Comparison of ENCODE assay signal across 8 mouse cellular contexts in the genomic region with DNA sequence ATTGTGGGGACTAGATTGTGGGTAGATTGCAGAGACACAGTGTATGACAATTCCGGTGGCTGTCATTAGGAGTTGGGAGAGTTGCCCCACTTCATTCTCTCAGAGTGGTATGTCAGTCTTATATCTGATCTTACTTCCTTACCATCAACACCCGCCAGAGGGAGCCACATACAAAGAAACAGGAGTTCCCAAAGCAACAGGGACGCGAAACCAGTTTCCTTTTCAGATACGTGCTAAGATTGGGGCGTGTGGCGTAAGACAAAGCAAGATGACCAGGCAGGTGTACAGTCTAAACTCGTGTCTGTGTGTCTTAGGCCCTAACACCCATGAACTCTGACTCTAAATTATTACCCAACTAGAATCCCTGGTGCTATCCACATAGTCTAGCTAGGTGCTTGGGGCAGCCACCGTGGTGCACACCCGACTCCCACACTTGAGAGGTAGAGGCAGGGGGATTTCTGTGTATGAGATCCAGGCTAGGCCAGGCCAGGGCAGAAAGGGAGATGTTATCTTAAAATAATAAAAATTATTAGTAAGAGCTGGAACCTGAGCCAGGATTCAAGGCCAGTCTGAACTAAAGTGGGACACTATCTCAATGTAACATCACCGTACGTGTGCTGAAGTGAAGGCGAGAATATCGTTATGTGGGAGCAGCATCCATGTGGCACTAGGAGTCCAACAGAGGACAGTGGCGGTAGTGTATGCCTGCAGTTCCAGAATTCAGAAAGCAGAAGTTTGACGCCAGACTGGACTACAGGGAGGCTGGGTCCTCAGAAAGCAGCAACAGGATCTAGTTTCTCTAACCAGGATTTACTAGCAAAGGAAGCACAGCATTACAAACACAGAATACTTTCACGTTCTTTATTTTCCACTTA. TPM values are rescaled to one million over a fixed set of nuclear protein-coding genes. Genes with fewer than 3 reads are reported as not detected.
A peak's percentile ranks its signal among the peaks of the same experiment; 100 is the strongest.
DNase-seq lines count a peak whose midpoint lies in the region; ATAC-seq and TF ChIP-seq lines count a peak whose summit lies in the region.

No protein-coding gene starts in this region.

- H3K36me3 ChIP-seq in embryonic facial prominence, embryonic 15.5 days = peaks cover 41% of the 10 kb centered on the region
- H3K36me3 ChIP-seq in limb, embryonic 13.5 days = peaks cover 36% of the 10 kb centered on the region
- H3K36me3 ChIP-seq in midbrain, embryonic 16.5 days (ENCODE audit: control insufficient read depth, insufficient read depth, low read length) = peaks cover 8% of the 10 kb centered on the region
- peaks cover 8% of the 10 kb centered on the region for H3K36me3 ChIP-seq in spleen, adult 2 months (ENCODE audit: control insufficient read depth, insufficient read depth, low read length)

- no peaks in the 10 kb centered on the region for H3K9me3 ChIP-seq in embryonic facial prominence, embryonic 15.5 days (replicated peaks)
- no peaks in the 10 kb centered on the region for H3K9me3 ChIP-seq in limb, embryonic 13.5 days
- H3K9me3 ChIP-seq in midbrain, embryonic 16.5 days (replicated peaks; ENCODE audit: control insufficient read depth, low read length, poor library complexity, severe bottlenecking) = no peaks in the 10 kb centered on the region

- no peak overlapping the region for H3K27ac ChIP-seq in bone marrow, adult 2 months (ENCODE audit: control insufficient read depth, insufficient read depth, low read depth, low read length, poor library complexity)
- peak overlapping the region; percentile 81 for H3K27ac ChIP-seq in embryonic facial prominence, embryonic 15.5 days (replicated peaks)
- peak overlapping the region; percentile 88 for H3K27ac ChIP-seq in limb, embryonic 13.5 days
- H3K27ac ChIP-seq in midbrain, embryonic 16.5 days (ENCODE audit: low read length) = peak overlapping the region; percentile 73
- no peak overlapping the region for H3K27ac ChIP-seq in spleen, adult 2 months (ENCODE audit: insufficient read depth, low read length)

- no peaks in the 10 kb centered on the region for H3K27me3 ChIP-seq in embryonic facial prominence, embryonic 15.5 days
- H3K27me3 ChIP-seq in limb, embryonic 13.5 days = no peaks in the 10 kb centered on the region
- no peaks in the 10 kb centered on the region for H3K27me3 ChIP-seq in midbrain, embryonic 16.5 days (ENCODE audit: control insufficient read depth, insufficient read depth, low read depth, low read length)
- H3K27me3 ChIP-seq in spleen, adult 2 months (ENCODE audit: control insufficient read depth, insufficient read depth, low read length) = no peaks in the 10 kb centered on the region

- TF ChIP-seq CTCF in bone marrow, adult 2 months (IDR thresholded peaks at IDR 0.05; ENCODE audit: control insufficient read depth, insufficient read depth, low read length) = peak; percentile 57
- peak; percentile 57; the same call in 1 of the 2 replicates for TF ChIP-seq CTCF in spleen, adult 2 months (IDR thresholded peaks at IDR 0.05; ENCODE audit: extremely low read depth, insufficient read depth, insufficient read length, insufficient replicate concordance)

- H3K9ac ChIP-seq in embryonic facial prominence, embryonic 15.5 days = no peak overlapping the region
- H3K9ac ChIP-seq in limb, embryonic 13.5 days = peak overlapping the region; percentile 43; the same call in 1 of the 2 replicates
- peak overlapping the region; percentile 50 for H3K9ac ChIP-seq in midbrain, embryonic 16.5 days (ENCODE audit: low read depth, low read length)

- H3K4me2 ChIP-seq in embryonic facial prominence, embryonic 15.5 days (replicated peaks) = peak overlapping the region; percentile 26; the same call in 1 of the 2 replicates
- H3K4me2 ChIP-seq in limb, embryonic 13.5 days (replicated peaks) = peak overlapping the region; percentile 27
- H3K4me2 ChIP-seq in midbrain, embryonic 16.5 days (ENCODE audit: low read length) = peak overlapping the region; percentile 19; the same call in 1 of the 2 replicates

- H3K4me3 ChIP-seq in bone marrow, adult 2 months (replicated peaks; ENCODE audit: control insufficient read depth, low read depth, low read length) = peak overlapping the region; percentile 19
- H3K4me3 ChIP-seq in embryonic facial prominence, embryonic 15.5 days (replicated peaks) = no peak overlapping the region
- no peak overlapping the region for H3K4me3 ChIP-seq in limb, embryonic 13.5 days
- no peak overlapping the region for H3K4me3 ChIP-seq in midbrain, embryonic 16.5 days (ENCODE audit: low read depth, low read length)
- 0 out of 2 replicates have a peak overlapping the region, but pooled peaks have one; percentile 10 for H3K4me3 ChIP-seq in spleen, adult 2 months (ENCODE audit: extremely low read depth, insufficient read depth, insufficient read length)

- WGBS in bone marrow, adult 2 months = 32% methylated on average over 17 of the region's 17 CpGs
- WGBS in embryonic facial prominence, embryonic 15.5 days = 44% methylated on average over 17 of the region's 17 CpGs
- 51% methylated on average over 17 of the region's 17 CpGs for WGBS in limb, embryonic 13.5 days
- 36% methylated on average over 17 of the region's 17 CpGs for WGBS in midbrain, embryonic 16.5 days
- WGBS in spleen, adult 2 months = 44% methylated on average over 17 of the region's 17 CpGs

- ATAC-seq in embryonic facial prominence, embryonic 15.5 days (ENCODE audit: insufficient number of reproducible peaks, low FRiP score, low TSS enrichment, low read depth) = peak; percentile 0; the same call in 1 of the 2 replicates
- 0 out of 2 replicates have a peak, but pooled peaks have one; percentile 7 for ATAC-seq in limb, embryonic 13.5 days (ENCODE audit: low FRiP score, low read depth)
- peak; percentile 44 for ATAC-seq in midbrain, embryonic 16.5 days

- H3K4me1 ChIP-seq in bone marrow, adult 2 months (ENCODE audit: control insufficient read depth, insufficient read depth, low read length) = no peaks in the 10 kb centered on the region
- peaks cover 35% of the 10 kb centered on the region for H3K4me1 ChIP-seq in embryonic facial prominence, embryonic 15.5 days
- peaks cover 60% of the 10 kb centered on the region for H3K4me1 ChIP-seq in limb, embryonic 13.5 days
- peaks cover 27% of the 10 kb centered on the region for H3K4me1 ChIP-seq in midbrain, embryonic 16.5 days (ENCODE audit: control insufficient read depth, insufficient read depth, low read length)
- no peaks in the 10 kb centered on the region for H3K4me1 ChIP-seq in spleen, adult 2 months (ENCODE audit: control insufficient read depth, insufficient read depth, insufficient read length)

- DNase-seq in A20 (ENCODE audit: low read depth, low spot score) = peak; percentile 84
- DNase-seq in heart, adult 8-10 months (ENCODE audit: low spot score) = peak; percentile 89
- peak; percentile 78 to 89 for DNase-seq in kidney, adult 8-10 months
- DNase-seq in spleen, adult 2 months (ENCODE audit: low read depth in 1 of 2, low spot score in 2 of 2) = peak; percentile 78 to 85

- no peak for TF ChIP-seq POLR2A in bone marrow, adult 2 months (IDR thresholded peaks at IDR 0.05; ENCODE audit: borderline replicate concordance, control insufficient read depth, low read depth, low read length)
- no peak for TF ChIP-seq POLR2A in spleen, adult 2 months (IDR thresholded peaks at IDR 0.05; ENCODE audit: low read depth, low read length)

RNA-seq across cellular contexts. Expression of gene Tmem39b, which starts 5.1 kb away (rescaled TPM):
- 3.7 and 9.3 TPM in 2 replicates for polyA plus RNA-seq in bone marrow, adult 2 months (2011; ENCODE audit: insufficient read depth, insufficient read length, low replicate concordance, missing spikeins)
- polyA plus RNA-seq in embryonic facial prominence, embryonic 15.5 days (2015; fragmentation: Nextera tagmentation; extraction: Ambion mirVana) = 13.5 and 15.0 TPM in 2 replicates
- 1 to 10 TPM; 3.8 to 5.7 (median 5.3) TPM for total RNA-seq in heart, adult 8-10 months (2022)
- 14.4 and 16.1 TPM in 2 replicates for polyA plus RNA-seq in limb, embryonic 13.5 days (2015; fragmentation: Nextera tagmentation; extraction: Ambion mirVana)
- polyA plus RNA-seq in midbrain, embryonic 16.5 days (2015; fragmentation: Nextera tagmentation; extraction: Ambion mirVana) = 16.8 and 18.2 TPM in 2 replicates
- 28.4 and 33.9 TPM in 2 replicates for polyA plus RNA-seq in spleen, adult 2 months (2012; rRNA removed)

RNA-seq across cellular contexts. Expression of gene Kpna6, which starts 29.2 kb away (rescaled TPM):
- 8.6 and 19.2 TPM in 2 replicates for polyA plus RNA-seq in bone marrow, adult 2 months (2011; ENCODE audit: insufficient read depth, insufficient read length, low replicate concordance, missing spikeins)
- 15.3 and 16.3 TPM in 2 replicates for polyA plus RNA-seq in embryonic facial prominence, embryonic 15.5 days (2015; fragmentation: Nextera tagmentation; extraction: Ambion mirVana)
- total RNA-seq in heart, adult 8-10 months (2022) = 10 to 100 TPM; 59.7 to 77.9 (median 72.2) TPM
- polyA plus RNA-seq in limb, embryonic 13.5 days (2015; fragmentation: Nextera tagmentation; extraction: Ambion mirVana) = 15.0 and 17.4 TPM in 2 replicates
- 18.6 and 19.3 TPM in 2 replicates for polyA plus RNA-seq in midbrain, embryonic 16.5 days (2015; fragmentation: Nextera tagmentation; extraction: Ambion mirVana)
- polyA plus RNA-seq in spleen, adult 2 months (2012; rRNA removed) = 11.9 and 13.2 TPM in 2 replicates

RNA-seq across cellular contexts. Expression of gene Khdrbs1, which starts 40.4 kb away (rescaled TPM):
- 33.6 and 40.4 TPM in 2 replicates for polyA plus RNA-seq in bone marrow, adult 2 months (2011; ENCODE audit: insufficient read depth, insufficient read length, low replicate concordance, missing spikeins)
- polyA plus RNA-seq in embryonic facial prominence, embryonic 15.5 days (2015; fragmentation: Nextera tagmentation; extraction: Ambion mirVana) = 98.8 and 99.1 TPM in 2 replicates
- total RNA-seq in heart, adult 8-10 months (2022) = 10 to 100 TPM; 33.9 to 38.6 (median 37.7) TPM
- polyA plus RNA-seq in limb, embryonic 13.5 days (2015; fragmentation: Nextera tagmentation; extraction: Ambion mirVana) = 145 and 149 TPM in 2 replicates
- polyA plus RNA-seq in midbrain, embryonic 16.5 days (2015; fragmentation: Nextera tagmentation; extraction: Ambion mirVana) = 116 and 132 TPM in 2 replicates
- polyA plus RNA-seq in spleen, adult 2 months (2012; rRNA removed) = 40.9 and 61.5 TPM in 2 replicates

Comparison
In these comparisons a context has a peak if more than half of its experiments do, and no peak if none do; other contexts are left out.
1. H3K27ac ChIP-seq: peak in embryonic facial prominence, embryonic 15.5 days (single experiment), limb, embryonic 13.5 days (single experiment) and midbrain, embryonic 16.5 days (single experiment); none in bone marrow, adult 2 months (single experiment) and spleen, adult 2 months (single experiment).
2. H3K4me3 ChIP-seq: peak in bone marrow, adult 2 months (single experiment) and spleen, adult 2 months (single experiment); none in embryonic facial prominence, embryonic 15.5 days (single experiment), limb, embryonic 13.5 days (single experiment) and midbrain, embryonic 16.5 days (single experiment).
3. Peak in every context shown above with its lines, with median percentiles within 50 percentile points of each other: DNase-seq, ATAC-seq and H3K4me2 ChIP-seq.